Mouse (Mus musculus): ENCODE data around the gene Adamtsl4. TPM values are rescaled to one million over a fixed set of nuclear protein-coding genes. Genes with fewer than 3 reads are reported as not detected.
"Not testable (repeated sequence)": the region's sequence is repeated elsewhere in the genome, so short reads cannot be mapped to it uniquely, and the experiment has no call there.

The Adamtsl4 gene
- total RNA-seq, 2 experiments from 2014 or later, result 0.84 to 1.2 TPM

- no peak for ATAC-seq (replicated peaks; ENCODE audit: low FRiP score, poor library complexity, severe bottlenecking)
Measured at GRCm38 (mm10) chr3:95701877-95702540, 14.3 kb upstream of the Adamtsl4 start.

GRCm38 (mm10) chr3:95701085-95701484 lies 13.4 kb upstream of the Adamtsl4 start:
- ATAC-seq (replicated peaks; ENCODE audit: low FRiP score, poor library complexity, severe bottlenecking), result no peak

GRCm38 (mm10) chr3:95700233-95700681 lies 12.5 kb upstream of the Adamtsl4 start:
- no peak for ATAC-seq (replicated peaks; ENCODE audit: low FRiP score, poor library complexity, severe bottlenecking)

GRCm38 (mm10) chr3:95698286-95698685 lies 10.6 kb upstream of the Adamtsl4 start:
- ATAC-seq (replicated peaks; ENCODE audit: low FRiP score, poor library complexity, severe bottlenecking), result no peak

GRCm38 (mm10) chr3:95696360-95696759 lies 8.6 kb upstream of the Adamtsl4 start:
- no peak for ATAC-seq (replicated peaks; ENCODE audit: low FRiP score, poor library complexity, severe bottlenecking)

GRCm38 (mm10) chr3:95695796-95696195 lies 8.1 kb upstream of the Adamtsl4 start:
- no peak for ATAC-seq (replicated peaks; ENCODE audit: low FRiP score, poor library complexity, severe bottlenecking)

- ATAC-seq (replicated peaks; ENCODE audit: low FRiP score, poor library complexity, severe bottlenecking), result no peak
Measured at GRCm38 (mm10) chr3:95694808-95695703, 7.3 kb upstream of the Adamtsl4 start.

GRCm38 (mm10) chr3:95693821-95694807 lies 6.4 kb upstream of the Adamtsl4 start:
- no peak for ATAC-seq (replicated peaks; ENCODE audit: low FRiP score, poor library complexity, severe bottlenecking)

GRCm38 (mm10) chr3:95692677-95693076 lies 5.0 kb upstream of the Adamtsl4 start:
- ATAC-seq (replicated peaks; ENCODE audit: low FRiP score, poor library complexity, severe bottlenecking), result no peak

GRCm38 (mm10) chr3:95690552-95690951 lies 2.8 kb upstream of the Adamtsl4 start:
- ATAC-seq (replicated peaks; ENCODE audit: low FRiP score, poor library complexity, severe bottlenecking), result not testable (repeated sequence)

GRCm38 (mm10) chr3:95689940-95690339 lies 2.2 kb upstream of the Adamtsl4 start:
- no peak for ATAC-seq (replicated peaks; ENCODE audit: low FRiP score, poor library complexity, severe bottlenecking)

- no peak for ATAC-seq (replicated peaks; ENCODE audit: low FRiP score, poor library complexity, severe bottlenecking)
Measured at GRCm38 (mm10) chr3:95689171-95689915, 1.6 kb upstream of the Adamtsl4 start.

- ATAC-seq (replicated peaks; ENCODE audit: low FRiP score, poor library complexity, severe bottlenecking), result no peak
Measured at GRCm38 (mm10) chr3:95687168-95687523, 571 bp downstream of the Adamtsl4 start.

GRCm38 (mm10) chr3:95686492-95687167 lies 1.1 kb downstream of the Adamtsl4 start:
- no peak for ATAC-seq (replicated peaks; ENCODE audit: low FRiP score, poor library complexity, severe bottlenecking)

GRCm38 (mm10) chr3:95685701-95686100 lies 2.0 kb downstream of the Adamtsl4 start:
- no peak for ATAC-seq (replicated peaks; ENCODE audit: low FRiP score, poor library complexity, severe bottlenecking)

- no peak for ATAC-seq (replicated peaks; ENCODE audit: low FRiP score, poor library complexity, severe bottlenecking)
Measured at GRCm38 (mm10) chr3:95685301-95685700, 2.4 kb downstream of the Adamtsl4 start.

GRCm38 (mm10) chr3:95684846-95685245 lies 2.9 kb downstream of the Adamtsl4 start:
- ATAC-seq (replicated peaks; ENCODE audit: low FRiP score, poor library complexity, severe bottlenecking), result no peak

- no peak for ATAC-seq (replicated peaks; ENCODE audit: low FRiP score, poor library complexity, severe bottlenecking)
Measured at GRCm38 (mm10) chr3:95682878-95683277, 4.8 kb downstream of the Adamtsl4 start.

- no peak for ATAC-seq (replicated peaks; ENCODE audit: low FRiP score, poor library complexity, severe bottlenecking)
Measured at GRCm38 (mm10) chr3:95681365-95681764, 6.4 kb downstream of the Adamtsl4 start.
